Mouse (Mus musculus) CH12.LX (cell line): Measurements from ENCODE around the gene Ndufs2. TPM values are rescaled to one million over a fixed set of nuclear protein-coding genes. Genes with fewer than 3 reads are reported as not detected.

ENCODE experiments used
- DNase-seq: peaks from one replicate; pipeline ENCODE4 v3.0.0-alpha.2; 2013; ENCODE audit errors: extremely low read depth
- H3K27ac ChIP-seq: 2 replicates; pipeline ENCODE4 v1.5.1; 2012; ENCODE audit warnings: low read depth, mild to moderate bottlenecking, control low read depth, moderate library complexity; ENCODE audit not compliant: insufficient read depth
- H3K27me3 ChIP-seq: replicated peaks from 2 replicates; pipeline ENCODE3; 2012; ENCODE audit warnings: inconsistent platforms
- H3K36me3 ChIP-seq, 2 experiments: replicated peaks in 1 of 2; 2 replicates each; pipeline versions ENCODE3 to v1.6.1; 2012; ENCODE audit warnings: inconsistent platforms in 1 of 2, low read length in 1 of 2, mild to moderate bottlenecking in 1 of 2, mixed read lengths in 1 of 2, moderate library complexity in 1 of 2; ENCODE audit not compliant: control insufficient read depth in 1 of 2, insufficient read depth in 1 of 2
- H3K4me1 ChIP-seq, 2 experiments: 2 replicates each; pipeline ENCODE4 v1.6.1; 2012; ENCODE audit warnings: inconsistent platforms in 1 of 2, moderate library complexity in 1 of 2; ENCODE audit not compliant: insufficient read depth in 2 of 2, control insufficient read depth in 1 of 2
- H3K4me2 ChIP-seq: 2 replicates; pipeline ENCODE4 v1.6.1; 2012; ENCODE audit warnings: low read depth, mild to moderate bottlenecking, control low read depth; ENCODE audit not compliant: poor library complexity, insufficient read depth, severe bottlenecking
- H3K4me3 ChIP-seq, 3 experiments: fragments of 150-350 bp in 1 of 3; sonication (generic) in 1 of 3; replicated peaks in 1 of 3; 2 replicates each; pipeline versions ENCODE3 to v1.5.1; 2011 to 2012; ENCODE audit warnings: low read depth in 2 of 3, low read length in 2 of 3, mild to moderate bottlenecking in 2 of 3, moderate library complexity in 2 of 3, control low read depth in 1 of 3, improper control_type of control experiment in 1 of 3, inconsistent platforms in 1 of 3, mixed read lengths in 1 of 3; ENCODE audit not compliant: poor library complexity in 1 of 3
- H3K79me2 ChIP-seq: replicated peaks from 2 replicates; pipeline ENCODE4 v1.6.1; 2012; ENCODE audit warnings: mild to moderate bottlenecking, moderate library complexity; ENCODE audit not compliant: control insufficient read depth, poor library complexity, insufficient read depth, severe bottlenecking; ENCODE audit errors: extremely low read depth
- H3K9ac ChIP-seq: 2 replicates; pipeline ENCODE4 v1.6.1; 2012; ENCODE audit warnings: low read depth, mild to moderate bottlenecking, control low read depth, moderate library complexity; ENCODE audit not compliant: insufficient read depth
- H3K9me3 ChIP-seq: replicated peaks from 2 replicates; pipeline ENCODE3; 2012; ENCODE audit warnings: low read length, inconsistent platforms, mixed read lengths
- CTCF ChIP-seq, 2 experiments: IDR thresholded peaks in 1 of 2; conservative IDR thresholded peaks in 1 of 2; 2 replicates each; pipeline ENCODE4 v1.5.1; 2011 to 2012; ENCODE audit warnings: low read depth in 2 of 2, low read length in 2 of 2, improper control_type of control experiment in 1 of 2, inconsistent platforms in 1 of 2, mild to moderate bottlenecking in 1 of 2, moderate library complexity in 1 of 2
- ELF1 ChIP-seq: IDR thresholded peaks from 2 replicates; pipeline ENCODE4 v1.6.1; 2014; ENCODE audit warnings: low read depth, mild to moderate bottlenecking, inconsistent platforms, low read length, improper control_type of control experiment
- ETS1 ChIP-seq: conservative IDR thresholded peaks from 2 replicates; pipeline ENCODE4 v1.6.1; 2012; ENCODE audit warnings: low read depth, mild to moderate bottlenecking, inconsistent platforms, low read length, improper control_type of control experiment, moderate library complexity
- IRF4 ChIP-seq: IDR thresholded peaks from 2 replicates; pipeline ENCODE4 v1.6.1; 2014; ENCODE audit warnings: low read depth, mild to moderate bottlenecking, inconsistent platforms, low read length, improper control_type of control experiment
- JUND ChIP-seq: conservative IDR thresholded peaks from 2 replicates; pipeline ENCODE4 v1.6.1; 2011; ENCODE audit warnings: low read depth, low read length, improper control_type of control experiment
- KAT2A ChIP-seq: IDR thresholded peaks from 2 replicates; pipeline ENCODE4 v1.6.1; 2012; ENCODE audit warnings: low read length, improper control_type of control experiment, inconsistent platforms; ENCODE audit not compliant: insufficient replicate concordance
- PAX5 ChIP-seq: IDR thresholded peaks from 2 replicates; pipeline ENCODE4 v1.6.1; 2012; ENCODE audit warnings: low read length, inconsistent platforms, mixed read lengths
- POLR2A ChIP-seq: IDR thresholded peaks from 2 replicates; pipeline ENCODE4 v1.6.1; 2011; ENCODE audit warnings: low read depth, mild to moderate bottlenecking, improper control_type of control experiment, low read length
- RAD21 ChIP-seq: IDR thresholded peaks from 2 replicates; pipeline ENCODE4 v1.6.1; 2011; ENCODE audit warnings: low read depth, mild to moderate bottlenecking, low read length, improper control_type of control experiment, moderate library complexity
- RCOR1 ChIP-seq: conservative IDR thresholded peaks from 2 replicates; pipeline ENCODE4 v1.6.1; 2012; ENCODE audit warnings: low read depth, mild to moderate bottlenecking, inconsistent platforms, low read length, improper control_type of control experiment
- TBP ChIP-seq: conservative IDR thresholded peaks from 2 replicates; pipeline ENCODE4 v1.6.1; 2011; ENCODE audit warnings: low read depth, low read length, improper control_type of control experiment
- UBTF ChIP-seq: IDR thresholded peaks from 2 replicates; pipeline ENCODE4 v1.6.1; 2012; ENCODE audit warnings: low read depth, mild to moderate bottlenecking, inconsistent platforms, low read length, improper control_type of control experiment, moderate library complexity
- USF1 ChIP-seq: IDR thresholded peaks from 2 replicates; pipeline ENCODE4 v1.6.1; 2014; ENCODE audit warnings: low read depth, mild to moderate bottlenecking, inconsistent platforms, low read length, improper control_type of control experiment
- ZNF384 ChIP-seq: IDR thresholded peaks from 2 replicates; pipeline ENCODE4 v1.6.1; 2012; ENCODE audit warnings: low read depth, low read length, improper control_type of control experiment, inconsistent platforms
- dilution Hi-C: fragments of 300-500 bp; cut with MboI; formaldehyde crosslinking; loops from 2 replicates; pipeline ENCODE4 v1.14.3; 2020; ENCODE audit warnings: low sequenced_read_pairs; ENCODE audit not compliant: extremely low pct_unique_long_range_greater_than_20kb, extremely low pct_ligation_motif_present
- in situ Hi-C: fragments of 300-500 bp; cut with MboI; formaldehyde crosslinking; loops from 3 replicates; pipeline ENCODE4 v1.14.3; 2019; ENCODE audit warnings: low sequenced_read_pairs, low pct_ligation_motif_present, low pct_unique_long_range_greater_than_20kb, mixed read lengths
- polyA plus RNA-seq: library from polyadenylated mRNA; unstranded; fragments of >175 nt; gene quantifications from 2 replicates; pipeline ENCODE4 v1.2.1, GENCODE M21; 2012; ENCODE audit warnings: low read depth; ENCODE audit not compliant: insufficient read length
- total RNA-seq, 2 experiments: library from RNA; depleted of rRNA; stranded (reverse); fragments of 300-350 nt in 1 of 2; fragments of >200 nt in 1 of 2; gene quantifications; 2 replicates each; pipeline ENCODE4 v1.2.3; 2012 to 2014

Ndufs2 gene
- total and polyA plus RNA-seq, 3 experiments: 242 to 265 (median 242) TPM

GRCm38 (mm10) chr1:171251594-171252324, 571 bp upstream of the Ndufs2 start:
- peaks cover 17 to 34% of the 10 kb centered on the region in 2 experiments for H3K4me1 ChIP-seq
- peaks cover 3% of the 10 kb centered on the region for H3K9me3 ChIP-seq
- no peak for TF ChIP-seq KAT2A
- no peak for TF ChIP-seq RCOR1
- TF ChIP-seq IRF4: no peak
- TF ChIP-seq USF1: no peak
- TF ChIP-seq UBTF: no peak
- TF ChIP-seq ETS1: no peak
- TF ChIP-seq RAD21: no peak
- no peak for TF ChIP-seq PAX5
- no peak for TF ChIP-seq TBP
- TF ChIP-seq JUND: no peak
- TF ChIP-seq, all 38 proteins: peak for 0
- Histone ChIP-seq H3K4me3 (no peak overlapping the region), H3K4me2 (no peak overlapping the region), H3K27ac (no peak overlapping the region), H3K79me2 (peaks cover under 1% of the 10 kb centered on the region), H3K36me3 (no peaks in the 10 kb centered on the region), H3K27me3 (peaks cover 20% of the 10 kb centered on the region), H3K9ac (no peak overlapping the region)
- in situ Hi-C loops (loop anchor here (5.0 kb wide), 1 partner anchor 34 kb away; no protein-coding TSS in a partner anchor), dilution Hi-C loops (no loop called here)
- DNase-seq: no peak

- dilution Hi-C loops: no loop called here
- peaks cover 1 to 6% of the 10 kb centered on the region in 2 experiments for H3K36me3 ChIP-seq
- TF ChIP-seq ELF1 (peak; percentile 27; the same call in 1 of the 2 replicates), TBP (no peak), ZNF384 (peak; percentile 63), POLR2A (0 out of 2 replicates have a peak, but pooled peaks have one; percentile 20), CTCF (conservative IDR thresholded peaks at IDR 0.05 in 1 of 2, IDR thresholded peaks at IDR 0.05 in 1 of 2; ENCODE audit: low read depth in 2 of 2, low read length in 2 of 2) (no peak)
- TF ChIP-seq, all 38 proteins: peak for 3
- no peak within 1 kb of the TSS for H3K9ac ChIP-seq
- H3K4me1 ChIP-seq: peaks cover 17 to 44% of the 10 kb centered on the region in 2 experiments
- in situ Hi-C loops: loop anchor here (5.0 kb wide), 1 partner anchor 33 kb away; no protein-coding TSS in a partner anchor
- H3K79me2 ChIP-seq: peaks cover 16% of the 10 kb centered on the region
- no peak for DNase-seq
- peaks cover 3% of the 10 kb centered on the region for H3K9me3 ChIP-seq
- no peak within 1 kb of the TSS for H3K27ac ChIP-seq
- H3K27me3 ChIP-seq: peaks cover 20% of the 10 kb centered on the region
- peak within 1 kb of the TSS; percentile 21 for H3K4me2 ChIP-seq
- H3K4me3 ChIP-seq: no peak within 1 kb of the TSS
Measured at GRCm38 (mm10) chr1:171249913-171250600, 1.1 kb downstream of the Ndufs2 start, which contains the start of gene Adamts4. TSS of gene Adamts4 (plus strand) at chr1:171250421.
